Mouse (Mus musculus): ENCODE data around the gene Gm49383. TPM values are rescaled to one million over a fixed set of nuclear protein-coding genes. Genes with fewer than 3 reads are reported as not detected.

Gm49383 gene
- total RNA-seq, 2 experiments from 2014 or later = 4.9 to 39.3 TPM

DNA sequence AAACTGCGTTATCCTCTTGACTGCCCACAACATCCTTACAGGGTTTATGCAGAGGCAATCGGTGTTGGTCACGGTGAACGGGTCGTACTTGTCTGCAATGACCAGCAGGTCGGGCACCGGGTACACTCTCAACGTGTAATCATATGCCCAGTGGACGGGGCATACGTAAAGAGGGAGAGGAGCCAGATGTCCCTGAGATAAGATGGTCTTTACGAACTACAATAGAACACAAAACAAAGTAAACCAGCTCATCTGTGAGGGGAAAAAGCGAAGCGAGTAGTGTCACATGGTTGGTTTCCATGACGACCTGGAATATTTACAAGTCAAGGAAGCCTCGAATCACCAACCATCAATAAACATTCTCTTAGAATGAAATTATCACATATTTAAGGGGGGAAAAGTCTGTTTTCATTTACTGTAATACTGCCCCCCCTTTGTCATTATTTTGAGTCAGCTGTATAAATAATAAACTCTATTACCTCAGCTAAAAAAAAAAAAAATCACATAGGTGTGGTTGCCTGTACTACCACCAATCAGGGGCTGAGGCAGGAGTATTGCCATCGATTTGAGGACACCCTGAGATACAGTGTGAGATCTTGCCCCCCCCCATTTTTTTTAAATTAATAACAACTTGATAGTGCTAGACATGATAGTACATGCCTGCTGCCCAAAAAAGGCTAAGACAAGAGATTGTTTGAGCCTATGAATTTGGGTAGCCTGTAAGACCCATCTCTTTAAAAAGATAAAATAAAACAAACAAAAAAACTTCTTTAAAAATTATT is 7.3 kb upstream of the Gm49383 start, which contains the start of gene Gm49384:
Gm49384 (minus strand) TSS at position 216 of the 782 bp plus-strand sequence.
- no peak for ATAC-seq (replicated peaks; ENCODE audit: poor library complexity)

DNA sequence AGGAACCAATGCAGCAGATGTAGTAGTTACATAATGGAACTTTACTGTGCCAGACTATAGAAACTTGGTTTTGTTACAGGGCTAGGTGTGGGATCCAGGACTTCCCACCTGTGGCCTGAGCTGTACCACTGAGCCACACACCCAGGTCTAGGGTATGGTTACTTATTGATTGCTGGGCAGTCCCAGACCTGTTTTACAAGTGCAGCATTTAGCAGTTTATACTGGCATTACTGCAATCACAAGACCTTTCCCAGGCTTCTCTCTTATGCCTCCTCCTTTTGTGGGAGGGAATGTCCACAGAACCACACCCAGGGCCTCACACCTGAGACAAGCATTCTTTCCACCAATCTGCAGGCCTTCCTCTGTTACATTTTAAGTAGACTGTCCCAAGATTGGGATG is 2.1 kb upstream of the Gm49383 start:
- ATAC-seq (replicated peaks; ENCODE audit: poor library complexity) = no peak

DNA sequence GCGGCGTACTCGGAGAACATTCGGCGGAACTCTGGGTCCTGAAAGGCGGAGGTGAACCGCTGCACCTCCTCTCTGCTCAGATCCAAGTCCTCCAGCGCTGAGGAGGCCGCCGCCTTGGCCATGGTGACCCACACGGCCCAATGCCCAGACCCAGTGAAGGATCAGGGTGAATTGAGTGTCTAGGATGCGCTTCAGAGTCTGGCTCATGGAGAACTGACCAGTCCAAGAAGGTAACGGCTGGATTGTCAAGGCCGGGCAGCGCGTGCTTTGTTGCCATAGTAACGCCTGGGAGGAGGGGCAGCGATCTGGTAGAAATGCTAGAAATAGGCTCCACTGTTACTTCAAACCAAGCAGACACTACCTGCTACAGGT is 1.2 kb upstream of the Gm49383 start, which contains the start of gene Dnaaf2:
Dnaaf2 (minus strand) TSS at position 266 of the 372 bp plus-strand sequence.
- peak; percentile 35 for ATAC-seq (replicated peaks; ENCODE audit: poor library complexity)

DNA sequence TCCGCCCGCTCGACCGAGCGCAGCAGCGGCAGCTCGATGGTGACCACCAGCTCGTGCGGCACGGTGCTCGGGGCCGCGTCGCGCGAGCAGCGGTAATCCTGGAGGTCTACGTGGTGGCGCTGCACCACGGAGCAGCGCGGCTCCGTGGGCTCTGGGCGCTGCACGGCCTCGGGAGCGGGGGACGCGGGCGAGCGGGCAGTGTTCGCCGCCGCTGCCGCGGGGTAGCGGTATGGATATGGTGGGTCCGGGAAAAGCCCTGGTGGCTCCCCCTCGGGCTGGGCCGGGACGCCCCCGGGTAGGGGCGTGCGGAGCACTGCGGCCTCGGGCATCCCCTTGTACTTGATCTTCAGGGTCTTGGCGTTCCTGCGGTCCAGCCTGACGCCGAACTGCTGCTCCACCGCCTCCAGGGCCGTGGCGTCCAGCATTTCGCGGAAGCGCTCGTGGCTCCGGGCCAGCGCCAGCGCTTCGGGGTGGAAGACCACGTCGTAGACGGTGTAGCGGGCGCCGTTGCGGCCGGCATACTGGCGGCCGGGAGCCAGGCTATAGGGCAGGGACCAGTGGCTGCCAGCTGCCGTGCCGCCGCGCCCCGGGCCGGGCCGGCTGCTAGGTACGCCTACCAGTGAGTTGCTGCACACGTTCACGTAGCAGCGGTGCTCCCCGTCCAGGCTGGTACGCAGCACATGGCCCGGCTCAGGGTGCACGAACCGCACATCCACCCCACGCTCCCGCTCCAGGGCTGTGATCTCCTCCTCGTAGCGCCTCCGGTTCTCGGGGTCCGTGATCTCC is 667 bp upstream of the Gm49383 start:
- ATAC-seq (replicated peaks; ENCODE audit: poor library complexity) = peak; percentile 67

DNA sequence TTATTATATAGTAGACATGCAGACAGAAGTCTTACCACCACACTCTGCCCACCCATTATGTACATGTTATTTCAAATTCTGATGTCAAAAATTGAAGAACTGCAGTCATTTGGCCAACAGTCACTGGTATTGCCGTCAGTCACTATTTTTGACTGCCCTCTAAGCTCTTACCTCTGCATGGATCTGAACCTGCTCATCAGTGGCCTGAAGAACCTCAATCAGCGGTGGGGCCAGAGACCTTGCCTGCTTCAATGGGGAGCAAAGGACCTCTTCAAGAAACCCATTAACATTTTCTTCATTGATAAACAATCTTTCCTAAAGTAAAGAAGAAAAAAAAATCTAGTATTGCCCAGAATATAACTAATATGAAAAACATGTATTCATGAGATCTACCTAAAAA is 4.3 kb downstream of the Gm49383 start:
- ATAC-seq (replicated peaks; ENCODE audit: poor library complexity) = no peak

DNA sequence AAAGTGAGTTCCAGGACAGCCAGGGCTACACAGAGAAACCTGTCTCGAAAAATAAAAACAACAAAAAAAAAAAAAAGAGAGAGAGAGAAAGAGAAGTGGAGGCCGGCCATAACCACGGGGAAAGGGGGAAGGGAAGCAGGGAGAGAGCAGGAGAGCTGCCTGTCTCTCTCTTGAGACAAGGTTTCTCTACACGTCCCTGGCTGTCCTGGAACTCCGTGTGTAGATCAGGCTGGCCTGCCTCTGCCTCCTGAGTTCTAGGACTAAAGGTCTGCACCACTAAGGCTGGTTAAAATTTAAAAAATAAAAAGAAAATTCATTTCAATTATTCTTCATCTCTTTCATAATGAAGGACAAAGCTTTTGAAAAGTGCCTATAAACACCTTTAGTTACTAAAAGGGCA is 5.5 kb downstream of the Gm49383 start:
- no peak for ATAC-seq (replicated peaks; ENCODE audit: poor library complexity)

DNA sequence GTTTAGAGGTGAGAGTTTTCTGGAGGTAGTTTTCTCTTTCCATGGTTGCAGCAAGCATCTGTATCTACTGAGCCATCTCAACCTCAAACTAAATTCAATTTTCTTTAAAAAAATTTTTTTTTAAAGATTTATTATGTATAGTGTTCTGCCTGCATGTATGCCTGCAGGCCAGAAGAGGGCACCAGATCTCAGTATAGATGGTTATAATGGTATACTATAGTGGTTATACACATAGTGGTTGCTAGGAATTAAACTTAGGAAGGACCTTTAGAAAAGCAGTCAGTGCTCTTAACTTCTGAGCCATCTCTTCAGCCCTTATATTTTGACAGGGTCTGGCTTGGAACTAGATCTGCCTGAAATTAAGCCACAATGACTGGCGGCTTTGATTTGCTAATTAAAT is 6.4 kb downstream of the Gm49383 start:
- peak; percentile 83 for ATAC-seq (replicated peaks; ENCODE audit: poor library complexity)

DNA sequence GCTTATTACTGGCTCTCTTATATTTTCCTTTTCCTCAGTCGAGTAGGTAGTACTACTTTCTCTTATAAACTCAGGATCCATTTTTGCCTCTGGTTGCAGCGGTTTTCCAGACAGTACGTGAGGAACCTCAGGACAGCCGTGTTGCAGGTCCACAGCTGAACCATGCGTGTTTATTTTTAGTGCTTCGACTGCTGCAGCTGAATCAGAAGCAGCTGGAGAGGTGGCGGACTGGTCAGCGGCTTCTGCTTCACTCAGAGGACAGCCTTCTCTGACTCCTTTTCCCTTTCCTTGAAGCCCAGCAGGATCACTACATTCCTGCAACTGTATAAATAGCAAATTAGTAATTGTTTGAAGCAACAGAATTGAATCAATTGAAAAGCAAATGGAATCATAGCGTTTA is 6.8 kb downstream of the Gm49383 start:
- no peak for ATAC-seq (replicated peaks; ENCODE audit: poor library complexity)

DNA sequence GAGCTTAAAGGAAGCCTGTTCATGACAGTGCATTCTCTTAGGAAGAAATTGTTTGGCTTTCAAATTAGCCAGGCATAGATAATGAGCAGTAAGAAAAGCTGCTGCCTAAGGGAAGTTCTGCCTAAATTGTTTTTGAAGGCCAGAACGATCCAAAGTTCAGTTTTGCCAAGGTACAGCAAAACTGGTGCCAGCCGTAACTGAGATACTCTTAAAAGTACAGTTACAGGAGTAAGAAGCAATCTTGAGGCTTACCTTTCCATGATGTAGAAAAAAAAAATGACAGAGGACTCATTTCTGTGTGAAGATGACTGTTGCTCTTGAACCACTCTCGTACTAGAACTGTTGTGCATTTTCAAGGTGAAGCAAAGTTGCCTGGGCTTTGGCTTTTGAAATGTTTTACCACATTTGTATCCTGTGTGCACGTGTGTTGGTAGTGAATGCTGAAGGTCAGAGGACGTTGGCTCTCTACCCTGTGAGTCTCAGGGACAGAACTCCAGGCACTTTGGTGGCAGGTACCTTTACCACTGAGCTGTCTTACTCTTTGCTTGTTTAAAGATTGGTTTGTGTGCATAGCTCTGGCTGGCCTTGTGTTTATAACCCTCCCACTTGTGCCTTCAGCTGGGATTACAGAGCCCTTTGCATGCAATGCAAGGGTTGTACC is 10.0 kb downstream of the Gm49383 start:
- ATAC-seq (replicated peaks; ENCODE audit: poor library complexity) = no peak

DNA sequence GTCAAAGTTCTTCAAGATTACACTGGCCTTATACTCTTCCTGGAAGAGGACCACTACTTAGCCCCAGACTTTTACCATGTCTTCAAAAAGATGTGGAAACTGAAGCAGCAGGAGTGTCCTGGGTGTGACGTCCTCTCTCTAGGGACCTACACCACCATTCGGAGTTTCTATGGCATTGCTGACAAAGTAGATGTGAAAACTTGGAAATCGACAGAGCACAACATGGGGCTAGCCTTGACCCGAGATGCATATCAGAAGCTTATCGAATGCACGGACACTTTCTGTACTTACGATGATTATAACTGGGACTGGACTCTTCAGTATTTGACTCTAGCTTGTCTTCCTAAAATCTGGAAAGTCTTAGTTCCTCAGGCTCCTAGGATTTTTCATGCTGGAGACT is 11.5 kb downstream of the Gm49383 start:
- ATAC-seq (replicated peaks; ENCODE audit: poor library complexity) = no peak

DNA sequence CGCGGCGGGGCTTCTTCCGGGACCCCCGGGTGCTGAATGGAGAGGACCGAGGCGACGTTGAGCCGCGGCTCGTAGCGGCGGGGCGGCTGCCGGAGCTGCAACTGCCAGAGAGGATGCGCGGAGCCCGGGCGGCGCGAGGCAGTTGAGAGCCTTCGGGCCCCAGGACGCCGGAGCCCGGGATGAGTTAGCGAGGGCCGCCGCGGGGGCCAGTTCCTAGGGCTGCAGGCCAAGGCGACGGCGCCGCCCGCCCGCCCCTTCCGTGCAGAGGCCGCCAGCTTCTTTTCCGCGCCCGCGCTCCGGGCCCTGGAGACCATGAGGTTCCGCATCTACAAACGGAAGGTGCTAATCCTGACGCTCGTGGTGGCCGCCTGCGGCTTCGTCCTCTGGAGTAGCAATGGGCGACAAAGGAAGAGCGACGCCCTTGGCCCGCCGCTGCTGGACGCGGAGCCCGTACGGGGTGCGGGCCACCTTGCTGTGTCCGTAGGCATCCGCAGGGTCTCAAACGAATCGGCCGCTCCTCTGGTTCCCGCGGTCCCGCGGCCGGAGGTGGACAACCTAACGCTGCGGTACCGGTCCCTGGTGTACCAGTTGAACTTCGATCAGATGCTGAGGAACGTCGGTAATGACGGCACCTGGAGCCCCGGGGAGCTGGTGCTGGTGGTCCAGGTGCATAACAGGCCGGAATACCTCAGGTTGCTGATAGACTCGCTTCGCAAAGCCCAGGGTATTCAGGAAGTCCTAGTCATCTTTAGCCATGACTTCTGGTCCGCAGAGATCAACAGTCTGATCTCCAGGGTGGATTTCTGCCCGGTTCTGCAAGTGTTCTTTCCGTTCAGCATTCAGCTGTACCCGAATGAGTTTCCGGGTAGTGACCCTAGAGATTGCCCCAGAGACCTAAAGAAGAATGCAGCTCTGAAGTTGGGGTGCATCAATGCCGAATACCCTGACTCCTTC is 12.3 kb downstream of the Gm49383 start:
- peak; percentile 33 for ATAC-seq (replicated peaks; ENCODE audit: poor library complexity)

DNA sequence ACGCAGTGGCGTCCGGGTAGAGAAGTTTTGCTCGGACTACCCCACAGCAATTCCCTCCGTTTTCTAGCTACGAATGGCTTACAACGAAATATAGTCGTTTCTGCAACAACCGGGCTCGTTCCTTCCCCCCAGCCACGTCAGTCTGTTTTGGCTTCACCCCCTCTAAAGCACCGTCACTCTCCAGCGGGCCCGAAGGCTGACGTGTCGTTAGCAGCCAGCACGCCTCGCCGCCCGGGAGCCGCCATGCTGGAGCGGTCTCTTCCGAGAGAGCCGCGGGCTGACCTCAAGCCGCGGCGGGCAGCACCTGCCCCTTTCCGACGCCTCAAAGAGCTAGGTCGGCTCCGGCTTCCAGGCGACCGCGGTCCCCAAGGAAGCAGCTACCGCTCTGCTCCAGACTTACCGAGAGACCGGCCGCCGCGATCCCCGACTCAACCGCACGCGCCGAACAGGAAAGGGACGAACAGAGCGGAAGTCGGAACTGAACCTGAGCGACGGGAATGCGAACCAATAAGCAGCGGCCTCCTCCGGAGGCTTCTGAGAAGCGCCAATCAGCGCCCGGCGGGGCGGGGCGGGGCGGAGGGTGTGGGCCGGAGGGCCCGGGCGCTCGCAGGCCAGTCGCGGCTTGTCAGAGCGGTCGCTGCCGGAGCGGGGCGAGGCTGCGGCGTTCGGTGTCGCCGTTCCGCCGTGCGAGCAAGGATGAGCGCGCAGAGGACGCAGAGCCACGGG is 13.2 kb downstream of the Gm49383 start, which contains the start of the genes Rpl36al and Mgat2:
Rpl36al (minus strand) TSS at position 501 of the 726 bp plus-strand sequence.
Mgat2 (plus strand) TSS at position 575 of the 726 bp plus-strand sequence.
- peak; percentile 87 for ATAC-seq (replicated peaks; ENCODE audit: poor library complexity)

DNA sequence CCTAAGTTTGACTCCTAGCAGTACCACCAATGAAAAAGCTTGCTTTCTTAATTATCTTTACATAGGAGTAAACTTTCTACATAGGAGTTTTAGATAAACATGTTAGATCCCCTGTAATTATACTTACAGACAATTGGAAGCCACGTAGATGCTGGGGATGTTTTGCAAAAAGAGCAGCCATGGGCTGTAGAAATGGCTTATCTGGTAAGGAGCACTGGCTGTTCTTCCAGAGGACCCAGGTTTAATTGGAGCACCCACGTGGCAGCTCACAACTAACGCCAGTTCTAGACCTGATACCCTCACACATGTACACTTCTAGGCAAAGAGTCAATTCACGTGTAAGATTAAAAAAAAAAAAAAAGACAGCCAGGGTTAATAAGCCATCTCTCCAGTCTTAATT is 15.1 kb downstream of the Gm49383 start:
- ATAC-seq (replicated peaks; ENCODE audit: poor library complexity) = no peak

DNA sequence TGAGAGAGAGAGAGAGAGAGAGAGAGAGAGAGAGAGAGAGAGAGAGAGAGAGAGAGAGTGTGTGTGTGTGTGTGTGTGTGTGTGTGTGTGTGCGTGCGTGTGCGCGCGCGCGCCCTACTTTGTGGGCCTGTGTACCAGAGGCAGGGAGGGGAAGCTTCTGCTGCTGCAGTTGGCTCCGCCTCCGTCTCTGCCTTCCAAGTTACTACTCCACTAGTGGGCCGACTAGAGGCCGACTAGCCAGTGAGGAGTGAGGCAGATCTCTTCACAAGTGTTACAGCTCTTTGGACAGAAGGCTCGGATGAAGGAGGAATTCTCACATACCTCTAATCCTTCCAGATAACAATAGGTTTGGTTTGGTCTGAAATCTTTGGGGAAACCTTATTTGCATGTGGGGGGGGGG is 17.5 kb downstream of the Gm49383 start:
- ATAC-seq (replicated peaks; ENCODE audit: poor library complexity) = no peak

DNA sequence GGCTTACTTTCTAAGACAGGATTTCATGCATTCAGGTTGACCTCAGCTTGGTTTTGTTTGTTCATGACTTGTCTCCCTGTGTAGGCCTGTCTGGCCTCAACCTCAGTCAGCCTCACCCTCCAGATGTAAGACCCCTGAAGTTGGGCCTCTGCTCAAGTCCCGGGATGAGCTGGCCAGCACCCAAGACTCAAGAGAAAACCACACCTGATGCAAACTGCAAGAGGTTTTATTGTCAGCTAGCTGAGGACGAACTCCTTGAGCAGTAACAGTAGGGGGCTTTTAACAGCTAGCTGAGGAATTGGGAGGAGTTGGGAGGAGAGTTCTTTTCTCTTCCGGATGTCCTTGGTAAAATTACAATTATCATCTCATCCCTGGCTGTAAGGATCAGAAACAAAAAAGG is 19.4 kb downstream of the Gm49383 start:
- ATAC-seq (replicated peaks; ENCODE audit: poor library complexity) = no peak

DNA sequence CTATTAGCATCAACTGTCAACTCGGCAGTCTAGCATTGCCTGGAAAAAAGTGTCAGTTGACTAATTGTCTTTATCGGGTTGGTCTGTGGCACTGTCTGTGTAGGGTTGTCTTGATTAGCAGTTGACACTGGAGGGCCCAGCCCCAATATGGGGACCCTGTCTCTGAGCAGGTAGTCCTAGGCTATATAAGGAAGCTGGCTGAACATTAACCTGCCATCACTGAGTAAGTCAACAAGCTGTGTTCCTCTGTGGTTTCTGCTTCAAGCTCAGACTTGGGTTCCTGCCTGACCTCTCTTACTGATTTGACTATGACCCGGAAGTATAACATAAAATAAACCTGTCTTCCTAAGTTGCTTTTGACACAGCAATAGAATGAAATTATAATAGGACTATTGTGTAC is 20.9 kb downstream of the Gm49383 start:
- ATAC-seq (replicated peaks; ENCODE audit: poor library complexity) = no peak

DNA sequence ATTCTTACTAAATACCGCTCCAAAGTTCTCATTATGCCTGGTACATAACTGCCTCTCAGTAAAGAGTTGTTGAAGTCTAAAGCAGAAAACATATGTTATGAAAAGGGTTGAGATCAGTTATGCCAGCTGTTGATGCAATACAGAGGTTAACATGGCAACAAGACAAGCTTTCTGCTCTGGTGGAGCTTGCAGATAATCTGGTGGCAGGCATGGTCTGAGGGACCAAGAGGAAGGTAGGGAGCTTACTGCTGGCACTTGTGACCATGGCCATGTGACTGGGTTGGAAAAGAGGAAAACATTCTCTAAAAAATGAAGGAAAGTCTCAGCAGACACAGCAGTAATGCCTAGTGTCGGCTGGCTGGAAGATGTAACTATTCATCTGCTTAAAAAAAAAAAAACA is 25.6 kb downstream of the Gm49383 start:
- peak; percentile 30 for ATAC-seq (replicated peaks; ENCODE audit: poor library complexity)

DNA sequence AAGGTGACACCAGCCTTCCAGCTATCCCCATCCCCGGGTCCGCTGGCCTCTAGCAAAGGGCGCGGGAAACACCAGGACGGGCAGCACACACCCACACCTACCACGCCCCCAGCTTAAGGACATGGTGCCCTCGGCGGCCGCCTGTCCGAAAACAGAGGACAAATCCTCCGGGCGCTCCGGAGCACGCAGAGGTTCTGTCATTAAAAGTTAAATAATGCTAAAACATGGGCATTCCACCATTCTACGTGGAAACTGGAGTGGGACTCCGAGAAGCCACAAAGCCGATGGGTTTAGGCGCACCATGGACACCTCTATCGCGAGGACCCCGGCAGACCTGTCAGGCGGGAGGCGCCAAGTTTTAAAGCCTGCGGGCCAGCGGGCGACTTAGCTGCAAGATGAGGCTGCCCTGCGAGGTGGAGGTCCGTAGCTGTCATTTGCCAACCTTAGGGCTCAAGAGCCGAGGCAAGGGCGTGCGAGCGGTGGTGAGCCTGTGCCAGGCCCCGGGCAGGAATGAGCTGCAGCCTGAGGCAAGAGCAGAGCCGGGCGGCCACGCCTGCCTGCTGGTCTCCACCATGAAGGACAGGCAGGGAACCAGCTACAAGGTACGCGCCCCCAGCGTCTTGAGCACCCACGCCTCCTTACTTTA is 28.3 kb downstream of the Gm49383 start, which contains the start of gene Lrr1:
Lrr1 (plus strand) TSS at position 354 of the 646 bp plus-strand sequence.
- ATAC-seq (replicated peaks; ENCODE audit: poor library complexity) = peak; percentile 90

All from megakaryocyte progenitor cell, adult 5-6 weeks (primary cell).